Mouse (Mus musculus) embryo, embryonic 9.5 days (tissue): ENCODE measurements around the gene Slamf1.

ENCODE experiments used
- DNase-seq: peaks from one replicate; pipeline ENCODE4 v3.0.0-alpha.2; 2017; ENCODE audit errors: extremely low spot score

Gene Slamf1

GRCm38 (mm10) chr1:171766898-171767297, at the start of gene Slamf1:
Gene Slamf1 (plus strand): TSS chr1:171767127.
- no peak for DNase-seq

- no peak for DNase-seq
Observed at GRCm38 (mm10) chr1:171731195-171731594, 35.7 kb upstream of the Slamf1 start.

- no peak for DNase-seq
Observed at GRCm38 (mm10) chr1:171734898-171735297, 32.0 kb upstream of the Slamf1 start.

- DNase-seq: no peak
Observed at GRCm38 (mm10) chr1:171748127-171748969, 18.6 kb upstream of the Slamf1 start.

- no peak for DNase-seq
Observed at GRCm38 (mm10) chr1:171761853-171762448, 5.0 kb upstream of the Slamf1 start.

GRCm38 (mm10) chr1:171770996-171771395, 4.1 kb downstream of the Slamf1 start:
- DNase-seq: no peak

GRCm38 (mm10) chr1:171772121-171772735, 5.3 kb downstream of the Slamf1 start:
- DNase-seq: no peak

- DNase-seq: no peak
Observed at GRCm38 (mm10) chr1:171773232-171773989, 6.5 kb downstream of the Slamf1 start.

- no peak for DNase-seq
Observed at GRCm38 (mm10) chr1:171774266-171774665, 7.3 kb downstream of the Slamf1 start.

- no peak for DNase-seq
Observed at GRCm38 (mm10) chr1:171774678-171775077, 7.8 kb downstream of the Slamf1 start.

- DNase-seq: no peak
Observed at GRCm38 (mm10) chr1:171775781-171776180, 8.9 kb downstream of the Slamf1 start.

- no peak for DNase-seq
Observed at GRCm38 (mm10) chr1:171777026-171777425, 10.1 kb downstream of the Slamf1 start.

GRCm38 (mm10) chr1:171782287-171782915, 15.5 kb downstream of the Slamf1 start:
- no peak for DNase-seq

GRCm38 (mm10) chr1:171785871-171786270, 18.9 kb downstream of the Slamf1 start:
- no peak for DNase-seq

GRCm38 (mm10) chr1:171787281-171788015, 20.5 kb downstream of the Slamf1 start:
- DNase-seq: no peak

- no peak for DNase-seq
Observed at GRCm38 (mm10) chr1:171788461-171789283, 21.7 kb downstream of the Slamf1 start.

- no peak for DNase-seq
Observed at GRCm38 (mm10) chr1:171789407-171789806, 22.5 kb downstream of the Slamf1 start.

- DNase-seq: no peak
Observed at GRCm38 (mm10) chr1:171791491-171791890, 24.6 kb downstream of the Slamf1 start.

- no peak for DNase-seq
Observed at GRCm38 (mm10) chr1:171796185-171796584, 29.3 kb downstream of the Slamf1 start.

GRCm38 (mm10) chr1:171797840-171798239, 30.9 kb downstream of the Slamf1 start:
- no peak for DNase-seq
